Mouse (Mus musculus): Measurements from ENCODE around the gene Adam34.

GRCm38 (mm10) chr8:43616046-43616445, 93.8 kb downstream of the Adam34 start:
- TF ChIP-seq CTCF (IDR thresholded peaks at IDR 0.05; ENCODE audit: borderline replicate concordance, insufficient read depth, low read depth, low read length) (no peak), POLR2A (IDR thresholded peaks at IDR 0.05; ENCODE audit: borderline replicate concordance, insufficient read depth, low read length) (no peak)

Data from cerebellum, adult 2 months (tissue).